10 mouse cellular contexts compared by ENCODE assay signal in genomic region chr3:98178340-98178739, GRCm38 (mm10). TPM values are rescaled to one million over a fixed set of nuclear protein-coding genes. Genes with fewer than 3 reads are reported as not detected.
A peak's percentile ranks its signal among the peaks of the same experiment; 100 is the strongest.
DNase-seq lines count a peak whose midpoint lies in the region; ATAC-seq lines count a peak whose summit lies in the region.
"Had no signal": no experiment of that assay in that cellular context is flagged by ENCODE, and none has a peak within 500 bp of the region (broad histone marks: within the 10 kb centered on the region; RNA-seq: fewer than 3 reads in every experiment).

No protein-coding gene starts in this region.

- 63% methylated on average over 4 of the region's 4 CpGs for WGBS in hindbrain, embryonic 15.5 days
- 75% methylated on average over 4 of the region's 4 CpGs for WGBS in hindbrain, embryonic 13.5 days

- no peaks in the 10 kb centered on the region for H3K27me3 ChIP-seq in hindbrain, embryonic 15.5 days
- H3K27me3 ChIP-seq in hindbrain, embryonic 13.5 days, result no peaks in the 10 kb centered on the region
- H3K27me3 ChIP-seq: midbrain, embryonic 12.5 days had no signal

- peak; percentile 61; the same call in 1 of the 2 replicates for ATAC-seq in hindbrain, embryonic 15.5 days (ENCODE audit: low FRiP score, low read depth)
- no peak for ATAC-seq in hindbrain, embryonic 13.5 days (ENCODE audit: low FRiP score)

- no peaks in the 10 kb centered on the region for H3K4me1 ChIP-seq in hindbrain, embryonic 15.5 days (replicated peaks)
- no peaks in the 10 kb centered on the region for H3K4me1 ChIP-seq in hindbrain, embryonic 13.5 days (replicated peaks)
- H3K4me1 ChIP-seq: midbrain, embryonic 12.5 days had no signal

- H3K27ac ChIP-seq in hindbrain, embryonic 15.5 days (replicated peaks), result peak overlapping the region; percentile 45; the same call in 1 of the 2 replicates
- H3K27ac ChIP-seq in hindbrain, embryonic 13.5 days, result no peak overlapping the region
- H3K27ac ChIP-seq: midbrain, embryonic 12.5 days had no signal

- peak; percentile 49 for DNase-seq in adrenal gland, postnatal 25 days
- peak; percentile 49 to 56 for DNase-seq in heart, adult 9 months (ENCODE audit: low spot score in 2 of 2)
- peak; percentile 20 to 53 for DNase-seq in left cerebral cortex, adult 9 months (ENCODE audit: low spot score in 2 of 2)
- DNase-seq in urinary bladder, postnatal 4 days (ENCODE audit: low spot score in 2 of 2), result no peak
- no peak for DNase-seq in T-cell, adult 2 months (ENCODE audit: low spot score)
- DNase-seq in gastrocnemius, adult 8-10 months (ENCODE audit: low spot score in 2 of 2), result no peak

- H3K4me2 ChIP-seq in hindbrain, embryonic 15.5 days, result no peak overlapping the region
- no peak overlapping the region for H3K4me2 ChIP-seq in hindbrain, embryonic 13.5 days
- H3K4me2 ChIP-seq: midbrain, embryonic 12.5 days had no signal

- no peaks in the 10 kb centered on the region for H3K9me3 ChIP-seq in hindbrain, embryonic 15.5 days
- no peaks in the 10 kb centered on the region; the same call in 1 of the 2 replicates for H3K9me3 ChIP-seq in hindbrain, embryonic 13.5 days
- H3K9me3 ChIP-seq: midbrain, embryonic 12.5 days had no signal

- no peak overlapping the region for H3K9ac ChIP-seq in hindbrain, embryonic 15.5 days
- H3K9ac ChIP-seq in hindbrain, embryonic 13.5 days, result no peak overlapping the region
- H3K9ac ChIP-seq: midbrain, embryonic 12.5 days had no signal

- no peak overlapping the region for H3K4me3 ChIP-seq in hindbrain, embryonic 15.5 days
- H3K4me3 ChIP-seq in hindbrain, embryonic 13.5 days, result no peak overlapping the region
- H3K4me3 ChIP-seq: midbrain, embryonic 12.5 days had no signal

- no peaks in the 10 kb centered on the region for H3K36me3 ChIP-seq in hindbrain, embryonic 15.5 days
- no peaks in the 10 kb centered on the region for H3K36me3 ChIP-seq in hindbrain, embryonic 13.5 days
- H3K36me3 ChIP-seq: midbrain, embryonic 12.5 days had no signal

RNA-seq across cellular contexts. Expression of gene Adam30, which starts 17.9 kb away (rescaled TPM):
- not detected in 2 replicates for polyA plus RNA-seq in hindbrain, embryonic 15.5 days (2015; fragmentation: Nextera tagmentation; extraction: Ambion mirVana)
- 0.05 TPM in 1 of 2 replicates, not detected in the other for polyA plus RNA-seq in hindbrain, embryonic 13.5 days (2015; fragmentation: Nextera tagmentation; extraction: Ambion mirVana)
- not detected in 2 replicates for total RNA-seq in adrenal gland, postnatal 25 days (2021)
- not detected for total RNA-seq in gastrocnemius, adult 8-10 months (2022)
- polyA plus RNA-seq: midbrain, embryonic 12.5 days had no signal

RNA-seq across cellular contexts. Expression of gene Reg4, which starts 43.6 kb away (rescaled TPM):
- polyA plus RNA-seq in hindbrain, embryonic 15.5 days (2015; fragmentation: Nextera tagmentation; extraction: Ambion mirVana), result not detected in 2 replicates
- not detected in 2 replicates for polyA plus RNA-seq in hindbrain, embryonic 13.5 days (2015; fragmentation: Nextera tagmentation; extraction: Ambion mirVana)
- not detected in 2 replicates for total RNA-seq in adrenal gland, postnatal 25 days (2021)
- total RNA-seq in gastrocnemius, adult 8-10 months (2022), result not detected
- polyA plus RNA-seq: gonadal fat pad, adult 2 months; midbrain, embryonic 12.5 days had no signal

Comparison
In these comparisons a context has a peak if more than half of its experiments do, and no peak if none do; other contexts are left out.
1. DNase-seq: peak in adrenal gland, postnatal 25 days (single experiment), heart, adult 9 months (2 of 2) and left cerebral cortex, adult 9 months (2 of 2); none in urinary bladder, postnatal 4 days (0 of 2), T-cell, adult 2 months (single experiment) and gastrocnemius, adult 8-10 months (0 of 2).